Comparison of ENCODE assay signal across 10 mouse cellular contexts in genomic region chr6:52851019-52851418, GRCm38 (mm10).
DNase-seq lines count a peak whose midpoint lies in the region; ATAC-seq and TF ChIP-seq lines count a peak whose summit lies in the region.
"Had no signal": no experiment of that assay in that cellular context is flagged by ENCODE, and none has a peak within 500 bp of the region (broad histone marks: within the 10 kb centered on the region; RNA-seq: fewer than 3 reads in every experiment).

No protein-coding gene starts in this region.

- H3K9me3 ChIP-seq in lung, embryonic 16.5 days (ENCODE audit: control insufficient read depth, low read length) = no peaks in the 10 kb centered on the region
- H3K9me3 ChIP-seq in limb, embryonic 14.5 days (ENCODE audit: control insufficient read depth, low read length) = no peaks in the 10 kb centered on the region
- no peaks in the 10 kb centered on the region for H3K9me3 ChIP-seq in intestine, postnatal 0 days (ENCODE audit: control insufficient read depth)
- H3K9me3 ChIP-seq: embryonic facial prominence, embryonic 12.5 days; G1E had no signal

- no peak overlapping the region for H3K9ac ChIP-seq in lung, embryonic 16.5 days (ENCODE audit: low read length)
- no peak overlapping the region for H3K9ac ChIP-seq in limb, embryonic 14.5 days (ENCODE audit: low read depth, low read length, severe bottlenecking)
- no peak overlapping the region for H3K9ac ChIP-seq in intestine, postnatal 0 days (ENCODE audit: low read depth, low read length)
- H3K9ac ChIP-seq: embryonic facial prominence, embryonic 12.5 days had no signal

- no peaks in the 10 kb centered on the region for H3K27me3 ChIP-seq in lung, embryonic 16.5 days (ENCODE audit: control insufficient read depth, insufficient read depth, low read depth, low read length)
- H3K27me3 ChIP-seq in limb, embryonic 14.5 days (ENCODE audit: control insufficient read depth, insufficient read depth, low read length) = no peaks in the 10 kb centered on the region
- no peaks in the 10 kb centered on the region for H3K27me3 ChIP-seq in intestine, postnatal 0 days (replicated peaks; ENCODE audit: control insufficient read depth, insufficient read depth, low read length)
- H3K27me3 ChIP-seq: embryonic facial prominence, embryonic 12.5 days had no signal

- no peak overlapping the region; the same call in 1 of the 2 replicates for H3K27ac ChIP-seq in lung, embryonic 16.5 days (ENCODE audit: low read length)
- peak overlapping the region; percentile 74 for H3K27ac ChIP-seq in limb, embryonic 14.5 days (replicated peaks; ENCODE audit: low read depth, low read length)
- H3K27ac ChIP-seq in intestine, postnatal 0 days (ENCODE audit: low read depth, low read length) = no peak overlapping the region
- H3K27ac ChIP-seq: embryonic facial prominence, embryonic 12.5 days had no signal

- H3K4me3 ChIP-seq in lung, embryonic 16.5 days (ENCODE audit: low read length) = no peak overlapping the region
- no peak overlapping the region for H3K4me3 ChIP-seq in limb, embryonic 14.5 days (replicated peaks; ENCODE audit: low read length)
- H3K4me3 ChIP-seq in intestine, postnatal 0 days (ENCODE audit: low read depth, low read length) = no peak overlapping the region
- H3K4me3 ChIP-seq: embryonic facial prominence, embryonic 12.5 days had no signal

- WGBS in lung, embryonic 16.5 days = 42% methylated on average over 5 of the region's 5 CpGs
- WGBS in limb, embryonic 14.5 days = 42% methylated on average over 5 of the region's 5 CpGs
- WGBS in intestine, postnatal 0 days = 73% methylated on average over 5 of the region's 5 CpGs

- TF ChIP-seq POLR2A in limb, embryonic 14.5 days (IDR thresholded peaks at IDR 0.05; ENCODE audit: borderline replicate concordance, extremely low read depth, insufficient read depth, insufficient read length) = no peak

- H3K4me1 ChIP-seq in lung, embryonic 16.5 days (replicated peaks; ENCODE audit: control insufficient read depth, insufficient read depth, low read length) = 0 out of 2 replicates have a peak, but pooled peaks cover 8% of the 10 kb centered on the region
- H3K4me1 ChIP-seq in limb, embryonic 14.5 days (ENCODE audit: control insufficient read depth, insufficient read depth, low read length) = peaks cover 51% of the 10 kb centered on the region
- H3K4me1 ChIP-seq in intestine, postnatal 0 days (replicated peaks; ENCODE audit: control insufficient read depth, insufficient read depth, low read length) = no peaks in the 10 kb centered on the region

- TF ChIP-seq CTCF in intestine, postnatal 0 days (IDR thresholded peaks at IDR 0.05; ENCODE audit: low read depth) = no peak

- H3K36me3 ChIP-seq in lung, embryonic 16.5 days (ENCODE audit: control insufficient read depth, insufficient read depth, low read length) = no peaks in the 10 kb centered on the region
- H3K36me3 ChIP-seq in limb, embryonic 14.5 days (ENCODE audit: control insufficient read depth, insufficient read depth, low read length) = no peaks in the 10 kb centered on the region
- no peaks in the 10 kb centered on the region for H3K36me3 ChIP-seq in intestine, postnatal 0 days (ENCODE audit: control insufficient read depth, insufficient read depth)
- H3K36me3 ChIP-seq: embryonic facial prominence, embryonic 12.5 days; G1E had no signal

- H3K4me2 ChIP-seq in lung, embryonic 16.5 days (ENCODE audit: low read depth, low read length) = peak overlapping the region; percentile 15; the same call in 1 of the 2 replicates
- H3K4me2 ChIP-seq in limb, embryonic 14.5 days (replicated peaks; ENCODE audit: low read depth, low read length, severe bottlenecking) = no peak overlapping the region
- no peak overlapping the region for H3K4me2 ChIP-seq in intestine, postnatal 0 days (replicated peaks; ENCODE audit: low read depth)
- H3K4me2 ChIP-seq: embryonic facial prominence, embryonic 12.5 days had no signal

- ATAC-seq in lung, embryonic 16.5 days (ENCODE audit: low read depth) = peak; percentile 70; the same call in 1 of the 2 replicates
- peak; percentile 60 for ATAC-seq in limb, embryonic 14.5 days (ENCODE audit: low FRiP score, low read depth)
- no peak for ATAC-seq in intestine, postnatal 0 days

- no peak for DNase-seq in lung, postnatal 25 days (ENCODE audit: low spot score)
- peak; percentile 24 to 57 for DNase-seq in frontal cortex, postnatal 36 days (ENCODE audit: low spot score in 2 of 2)
- DNase-seq in heart, postnatal 4 days = peak; percentile 70
- peak; percentile 68 for DNase-seq in limb, embryonic 14.5 days (ENCODE audit: low spot score)
- no peak for DNase-seq in adrenal gland, postnatal 4 days (ENCODE audit: low spot score in 2 of 2)
- no peak for DNase-seq in urinary bladder, adult 18-20 months (ENCODE audit: low spot score in 2 of 2)

Comparison
In these comparisons a context has a peak if more than half of its experiments do, and no peak if none do; other contexts are left out.
1. DNase-seq: peak in frontal cortex, postnatal 36 days (2 of 2), heart, postnatal 4 days (single experiment) and limb, embryonic 14.5 days (single experiment); none in lung, postnatal 25 days (single experiment), adrenal gland, postnatal 4 days (0 of 2) and urinary bladder, adult 18-20 months (0 of 2).